ENCODE assay signal across 33 mouse cellular contexts in genomic region chr13:115131381-115131780, GRCm38 (mm10). TPM values are rescaled to one million over a fixed set of nuclear protein-coding genes. Genes with fewer than 3 reads are reported as not detected.
DNase-seq lines count a peak whose midpoint lies in the region; ATAC-seq and TF ChIP-seq lines count a peak whose summit lies in the region.
"Had no signal": no experiment of that assay in that cellular context is flagged by ENCODE, and none has a peak within 500 bp of the region (broad histone marks: within the 10 kb centered on the region; RNA-seq: fewer than 3 reads in every experiment).

No protein-coding gene starts in this region.

- no peak for TF ChIP-seq CTCF in kidney, adult 2 months (conservative IDR thresholded peaks at IDR 0.05; ENCODE audit: insufficient read depth, insufficient read length, low read depth, low read length)

- DNase-seq in kidney, adult 2 months = no peak
- no peak for DNase-seq in kidney, postnatal 25 days
- DNase-seq in 416B (ENCODE audit: low read depth) = peak; percentile 12
- DNase-seq in cerebellum, adult 11 months = no peak
- DNase-seq in urinary bladder, postnatal 4 days (ENCODE audit: low spot score in 2 of 2) = no peak
- DNase-seq: adrenal gland, postnatal 36 days; B cell, adult 2 months; cerebellum, adult 9-10 months; cerebellum, postnatal 36 days; embryo, embryonic 11 days; gastrocnemius, postnatal 36 days; heart, adult 18-20 months; heart, postnatal 14 days; kidney, adult 8-10 months; retina, postnatal 1 day; right cerebral cortex, postnatal 14 days; thymus, postnatal 25 days had no signal

- H3K4me1 ChIP-seq in kidney, adult 2 months (ENCODE audit: control insufficient read depth, insufficient read depth, low read length) = 0 out of 2 replicates have a peak, but pooled peaks cover 2% of the 10 kb centered on the region
- H3K4me1 ChIP-seq: embryonic facial prominence, embryonic 12.5 days; hindbrain, embryonic 12.5 days; intestine, embryonic 15.5 days; liver, embryonic 15.5 days; lung, embryonic 15.5 days; midbrain, embryonic 15.5 days; neural tube, embryonic 15.5 days; stomach, embryonic 15.5 days had no signal

- TF ChIP-seq POLR2A in kidney, adult 2 months (IDR thresholded peaks at IDR 0.05; ENCODE audit: low read depth, low read length) = no peak

- H3K27ac ChIP-seq in kidney, adult 2 months (ENCODE audit: insufficient read depth, low read depth, low read length) = peak overlapping the region; percentile 41; the same call in 1 of the 2 replicates
- H3K27ac ChIP-seq: embryonic facial prominence, embryonic 12.5 days; hindbrain, embryonic 12.5 days; hindbrain, postnatal 0 days; intestine, embryonic 15.5 days; left cerebral cortex, adult 2 months; limb, embryonic 12.5 days; liver, embryonic 15.5 days; lung, embryonic 15.5 days; midbrain, embryonic 15.5 days; neural tube, embryonic 15.5 days; stomach, embryonic 15.5 days had no signal

- H3K36me3 ChIP-seq in kidney, adult 2 months (ENCODE audit: control insufficient read depth, insufficient read depth, low read length) = no peaks in the 10 kb centered on the region
- H3K36me3 ChIP-seq: embryonic facial prominence, embryonic 12.5 days; heart, embryonic 13.5 days; hindbrain, embryonic 12.5 days; intestine, embryonic 15.5 days; limb, embryonic 12.5 days; liver, embryonic 15.5 days; lung, embryonic 15.5 days; midbrain, embryonic 15.5 days; neural tube, embryonic 15.5 days; stomach, embryonic 15.5 days had no signal

- 80% methylated on average over 3 of the region's 3 CpGs for WGBS in kidney, adult 2 months

- no peaks in the 10 kb centered on the region for H3K27me3 ChIP-seq in kidney, adult 2 months (replicated peaks; ENCODE audit: control insufficient read depth, insufficient read depth, low read length)
- H3K27me3 ChIP-seq: embryonic facial prominence, embryonic 12.5 days; heart, embryonic 13.5 days; hindbrain, embryonic 12.5 days; intestine, embryonic 15.5 days; limb, embryonic 12.5 days; liver, embryonic 15.5 days; lung, embryonic 15.5 days; megakaryocyte, embryonic 14.5 days; midbrain, embryonic 15.5 days; neural tube, embryonic 15.5 days; stomach, embryonic 15.5 days had no signal

- ATAC-seq in common myeloid progenitor, adult 5-6 weeks (replicated peaks; ENCODE audit: low read depth, poor library complexity, severe bottlenecking) = peak; percentile 53; the same call in 1 of the 2 replicates
- ATAC-seq in megakaryocyte progenitor cell, adult 5-6 weeks (replicated peaks; ENCODE audit: poor library complexity) = peak; percentile 76
- ATAC-seq: forebrain, embryonic 14.5 days; hindbrain, postnatal 0 days; intestine, embryonic 15.5 days; midbrain, embryonic 15.5 days had no signal

- no peak overlapping the region for H3K4me3 ChIP-seq in kidney, adult 2 months (ENCODE audit: insufficient read depth, low read depth, low read length)
- H3K4me3 ChIP-seq: embryonic facial prominence, embryonic 12.5 days; heart, embryonic 13.5 days; hindbrain, embryonic 12.5 days; intestine, embryonic 15.5 days; left cerebral cortex, adult 2 months; limb, embryonic 12.5 days; liver, embryonic 15.5 days; lung, embryonic 15.5 days; megakaryocyte, embryonic 14.5 days; midbrain, embryonic 15.5 days; neural tube, embryonic 15.5 days; stomach, embryonic 15.5 days had no signal

RNA-seq across cellular contexts. Expression of gene Itga1, which starts 29.6 kb away (rescaled TPM):
- polyA plus RNA-seq in kidney, adult 2 months (2012; rRNA removed) = 16.5 and 17.9 TPM in 2 replicates
- total RNA-seq in common myeloid progenitor, adult 5-6 weeks (2017) = 1.5 and 1.9 TPM in 2 replicates
- 12.3 and 18.0 TPM in 2 replicates for total RNA-seq in megakaryocyte progenitor cell, adult 5-6 weeks (2015)
- 7.0 and 8.8 TPM in 2 replicates for total RNA-seq in megakaryocyte progenitor cell, adult 5-6 weeks (2017)

RNA-seq across cellular contexts. Expression of gene Gm49395, which starts 29.7 kb away (rescaled TPM):
- polyA plus RNA-seq in kidney, adult 2 months (2012; rRNA removed) = 3.8 and 7.4 TPM in 2 replicates
- total RNA-seq in common myeloid progenitor, adult 5-6 weeks (2017) = 11.1 TPM in 1 of 2 replicates, not detected in the other
- total RNA-seq in megakaryocyte progenitor cell, adult 5-6 weeks (2015) = 17.4 and 21.6 TPM in 2 replicates
- total RNA-seq in megakaryocyte progenitor cell, adult 5-6 weeks (2017) = 3.1 and 5.7 TPM in 2 replicates
- total RNA-seq: hindbrain, postnatal 0 days had no signal

RNA-seq across cellular contexts. Expression of gene Pelo, which starts 41.4 kb away (rescaled TPM):
- 29.0 and 32.3 TPM in 2 replicates for polyA plus RNA-seq in kidney, adult 2 months (2012; rRNA removed)
- 8.3 and 10.0 TPM in 2 replicates for total RNA-seq in common myeloid progenitor, adult 5-6 weeks (2017)
- 13.2 and 16.6 TPM in 2 replicates for total RNA-seq in megakaryocyte progenitor cell, adult 5-6 weeks (2015)
- total RNA-seq in megakaryocyte progenitor cell, adult 5-6 weeks (2017) = 13.9 and 15.5 TPM in 2 replicates
